Mouse (Mus musculus) neutrophil, adult 5-6 weeks (primary cell): ENCODE measurements around the gene Ntn3. TPM values are rescaled to one million over a fixed set of nuclear protein-coding genes. Genes with fewer than 3 reads are reported as not detected.

Source experiments
- ATAC-seq: fragments of 151-379, 151-347 bp; 2 replicates; pipeline ENCODE4 v1.8.0; 2017; ENCODE audit warnings: mild to moderate bottlenecking, moderate TSS enrichment; ENCODE audit not compliant: insufficient number of reproducible peaks, poor library complexity, low FRiP score, severe bottlenecking; ENCODE audit errors: extremely low read depth
- total RNA-seq: library from RNA; stranded (forward); fragments of 200-1000 nt; gene quantifications from 2 replicates; pipeline ENCODE4 v1.2.3, GENCODE M21; 2017

Gene Ntn3
- total RNA-seq, 1 experiment from 2014 or later = not detected

DNA sequence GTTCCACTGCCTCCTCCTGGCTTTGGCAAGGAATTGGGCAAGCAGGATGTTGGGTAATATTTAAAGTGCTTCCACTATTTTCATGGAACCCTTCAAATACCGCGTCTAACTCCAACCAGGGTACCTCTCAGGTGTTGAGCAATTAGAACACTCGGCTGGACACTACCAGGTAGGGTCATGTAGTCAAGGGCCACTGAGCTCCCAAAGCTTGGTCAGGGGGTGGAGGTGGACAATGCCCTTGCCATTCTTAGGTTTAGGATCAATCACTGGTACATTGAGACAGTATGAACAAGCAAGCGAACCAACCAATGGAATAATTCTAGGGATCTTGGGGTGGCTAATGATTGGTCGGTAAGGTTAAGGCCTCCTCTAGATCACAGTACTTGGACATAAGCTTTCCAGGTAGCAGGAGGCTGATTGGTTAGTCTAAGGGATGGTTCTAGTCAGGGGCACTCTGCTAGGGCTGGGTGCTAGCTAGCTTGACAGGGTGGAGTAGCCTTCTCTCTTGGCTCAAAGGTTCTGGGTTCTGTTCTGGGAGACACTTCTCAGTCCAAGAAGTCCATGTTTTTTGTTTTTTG, 3.2 kb upstream of the Ntn3 start:
- no peak for ATAC-seq

DNA sequence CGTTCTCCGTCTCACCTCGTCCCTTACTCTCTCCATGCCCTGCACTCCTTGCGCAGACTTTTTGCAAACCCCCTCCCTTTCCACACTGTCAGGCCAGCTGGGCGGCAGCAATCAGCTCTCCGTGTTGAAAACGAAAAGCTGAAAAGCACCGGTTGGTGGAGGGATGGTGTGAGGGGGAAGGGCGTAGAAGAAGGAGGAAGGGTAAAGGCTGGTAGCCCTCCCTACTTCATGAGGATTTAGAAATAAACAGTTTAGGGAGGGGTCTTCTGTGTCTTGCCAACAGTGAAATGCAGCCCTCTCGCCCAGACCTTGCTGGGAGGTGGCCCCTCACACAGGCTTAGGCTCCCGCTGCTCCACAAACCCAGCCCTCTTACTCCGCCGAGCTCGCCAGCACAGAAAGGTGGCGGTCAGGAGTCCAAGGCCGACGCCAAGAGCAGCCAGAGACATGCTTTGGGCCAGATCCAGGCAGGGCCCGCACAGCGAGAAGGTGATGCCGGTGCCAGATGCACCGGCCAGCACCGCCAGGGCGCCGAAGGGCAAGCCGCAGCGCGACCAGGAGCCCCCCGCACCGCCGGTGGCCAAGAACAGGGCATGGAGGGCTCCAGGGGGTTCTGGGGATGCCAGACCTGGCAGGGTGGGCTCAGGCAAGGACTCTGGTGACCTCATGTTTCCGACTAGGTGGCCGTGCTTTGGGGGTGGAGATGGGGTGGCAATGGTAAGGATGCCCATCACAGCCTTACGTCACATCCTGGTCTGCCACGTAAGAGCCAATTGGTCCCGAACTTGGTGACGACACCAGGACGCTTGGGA, 2.5 kb upstream of the Ntn3 start:
- ATAC-seq = no peak

DNA sequence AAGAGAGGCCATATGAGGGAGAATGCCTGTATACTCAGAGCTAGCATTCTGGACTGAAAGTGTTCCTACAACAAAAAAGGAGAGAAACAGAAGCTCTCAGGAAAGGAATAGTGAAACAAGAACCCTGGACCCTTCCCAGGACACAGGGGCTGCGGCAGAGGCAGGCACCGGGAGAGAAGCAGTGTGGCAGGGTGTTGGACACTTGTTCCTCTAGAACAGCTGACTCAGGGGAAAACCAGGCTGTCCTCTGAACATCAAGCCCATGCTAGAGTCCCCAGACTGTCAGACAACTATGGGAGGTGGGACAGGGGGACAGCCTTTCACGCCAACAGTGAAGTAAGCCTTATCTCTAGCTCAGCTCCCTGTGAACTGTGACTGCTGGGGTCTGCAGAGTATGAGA, 1.3 kb upstream of the Ntn3 start:
- no peak for ATAC-seq

- no peak for ATAC-seq
Measured at GRCm38 (mm10) chr17:24209916-24210240, 547 bp upstream of the Ntn3 start.

DNA sequence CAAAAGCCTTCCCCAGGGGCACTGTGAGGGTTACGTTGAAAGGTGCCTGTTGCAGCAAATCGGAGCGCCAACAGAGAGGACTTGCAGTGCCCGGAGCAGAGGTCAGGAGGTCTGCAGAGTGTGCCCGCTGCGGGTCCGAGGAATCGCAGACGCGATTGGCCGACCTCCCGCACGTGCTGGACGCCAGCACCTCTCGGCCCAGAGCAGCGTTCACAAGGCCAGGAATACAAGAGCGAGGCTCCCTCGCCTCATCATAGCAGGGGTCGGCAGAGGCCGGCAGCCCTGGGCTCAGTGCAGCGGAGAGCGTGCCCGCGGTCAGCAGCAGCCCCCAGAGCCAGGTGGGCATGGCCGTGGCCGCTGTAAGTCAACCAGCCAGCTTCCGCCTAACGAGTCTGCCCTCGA, 689 bp downstream of the Ntn3 start:
- no peak for ATAC-seq

DNA sequence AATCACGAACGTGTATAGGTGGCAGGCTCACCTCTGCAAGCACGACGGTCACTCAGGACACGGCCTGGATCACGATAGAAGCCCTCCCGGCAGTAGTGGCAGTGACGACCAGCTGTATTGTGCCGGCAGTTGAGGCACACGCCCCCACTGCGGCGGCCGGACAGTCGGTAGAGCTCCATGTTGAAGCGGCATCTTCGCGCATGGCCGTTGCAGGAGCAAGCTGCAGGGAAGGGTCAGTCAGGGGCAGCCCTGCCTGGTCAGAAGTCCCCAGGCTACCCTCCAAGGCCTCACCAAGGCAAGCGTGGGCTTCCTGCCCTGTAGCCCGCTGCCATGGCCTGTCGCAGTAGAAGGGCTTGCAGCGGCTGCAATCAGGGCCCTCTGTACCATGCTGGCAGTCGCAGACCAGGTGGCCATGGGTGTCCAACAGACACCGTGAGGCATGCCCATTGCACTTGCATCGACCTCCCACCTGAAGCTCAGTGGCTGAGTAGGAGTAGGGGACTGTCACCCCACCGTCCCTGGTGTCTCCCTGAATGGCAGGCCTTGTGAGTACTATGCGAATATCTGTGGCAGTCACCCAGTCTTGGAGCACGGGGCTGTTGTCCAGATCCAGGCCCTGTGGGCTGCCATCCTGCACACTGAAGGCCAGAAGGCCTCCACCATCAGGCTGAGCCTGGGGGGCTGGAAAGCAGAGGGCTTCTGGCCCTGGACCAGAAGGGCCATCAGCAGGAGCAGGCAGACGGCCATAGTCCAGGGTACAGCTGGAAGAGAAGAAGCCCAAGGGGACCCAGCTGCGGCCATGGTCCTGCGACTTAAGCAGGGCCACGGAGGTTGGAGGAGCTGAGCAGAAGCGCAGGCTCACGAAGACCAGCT, 1.3 kb downstream of the Ntn3 start:
- ATAC-seq = no peak

DNA sequence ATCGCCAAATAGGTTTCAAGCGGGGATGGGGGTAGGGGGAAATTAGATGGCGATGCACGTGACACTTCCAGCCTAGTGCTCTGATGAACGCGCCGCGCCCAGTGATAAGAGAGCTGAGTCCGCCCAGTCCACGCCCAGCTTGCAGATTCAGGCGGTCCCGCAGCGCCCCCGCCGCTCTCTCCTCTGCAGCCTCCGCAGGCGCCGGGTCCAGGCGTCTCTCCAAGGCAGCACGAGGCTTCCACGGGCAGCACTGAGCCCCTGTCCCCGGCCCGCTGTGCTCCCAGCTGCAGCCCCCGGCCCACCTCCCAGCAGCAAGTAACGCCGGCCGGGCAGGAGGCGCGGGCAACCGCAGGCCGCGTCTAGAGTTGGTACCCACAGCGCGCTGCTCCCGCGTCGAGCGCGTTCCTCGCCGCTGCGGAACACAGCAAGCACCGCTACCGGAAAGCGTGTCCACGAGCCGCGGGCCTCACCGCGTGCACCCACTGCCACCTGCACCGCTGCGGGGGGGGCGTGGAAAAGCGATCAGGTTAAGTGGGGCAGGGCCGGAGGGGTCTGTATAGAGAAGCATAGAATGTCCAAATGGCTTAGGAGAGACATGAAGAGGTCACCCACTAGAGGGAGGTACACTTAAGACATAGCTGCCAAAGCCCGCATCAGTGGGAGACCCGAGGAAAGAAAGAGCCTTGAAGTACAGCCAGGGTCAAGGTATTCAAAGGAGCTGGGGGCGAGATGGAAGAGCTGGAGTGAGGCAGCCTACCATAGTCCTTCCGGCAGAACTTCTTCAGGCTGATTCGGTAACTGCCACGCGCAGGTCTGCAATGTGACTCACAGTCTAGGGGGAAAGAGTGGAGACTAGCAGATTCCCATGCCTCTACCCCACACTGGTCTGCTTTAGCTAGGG, 2.6 kb downstream of the Ntn3 start:
- no peak for ATAC-seq

- ATAC-seq = no peak
Measured at GRCm38 (mm10) chr17:24205908-24206361, 3.4 kb downstream of the Ntn3 start.

DNA sequence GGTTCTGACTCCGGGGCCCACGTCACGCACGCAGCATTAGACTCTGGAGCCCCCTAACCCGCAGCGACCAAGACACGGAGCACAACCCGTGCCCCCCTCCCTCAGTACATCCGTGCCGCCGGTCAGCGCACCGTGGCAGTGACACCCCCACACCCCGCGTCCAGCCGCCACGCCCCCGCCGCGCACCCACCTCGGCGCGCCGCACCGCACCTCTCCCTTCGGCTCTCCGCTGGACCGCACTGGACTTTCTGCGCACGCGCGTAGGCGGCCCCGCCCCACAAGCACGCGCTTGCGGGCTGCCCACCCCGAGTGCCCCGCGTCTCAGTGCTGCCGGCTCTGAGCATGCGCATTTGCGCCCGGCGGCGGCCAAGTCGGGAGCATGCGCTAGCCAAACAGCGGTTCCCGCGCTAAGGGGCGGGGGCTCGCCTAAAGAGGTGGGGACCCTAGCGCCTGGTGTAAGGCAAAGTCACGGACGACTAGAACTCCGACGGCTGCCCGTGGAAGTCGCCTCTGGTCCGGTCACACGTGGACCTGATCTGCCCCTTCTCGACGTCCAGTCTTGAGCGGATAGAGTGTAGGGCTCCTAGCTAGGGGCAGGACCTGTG, 3.9 kb downstream of the Ntn3 start, which contains the start of gene Tbc1d24:
TSS of gene Tbc1d24 (minus strand) at position 279 of the 605 bp plus-strand sequence.
- ATAC-seq = no peak; the same call in 1 of the 2 replicates

DNA sequence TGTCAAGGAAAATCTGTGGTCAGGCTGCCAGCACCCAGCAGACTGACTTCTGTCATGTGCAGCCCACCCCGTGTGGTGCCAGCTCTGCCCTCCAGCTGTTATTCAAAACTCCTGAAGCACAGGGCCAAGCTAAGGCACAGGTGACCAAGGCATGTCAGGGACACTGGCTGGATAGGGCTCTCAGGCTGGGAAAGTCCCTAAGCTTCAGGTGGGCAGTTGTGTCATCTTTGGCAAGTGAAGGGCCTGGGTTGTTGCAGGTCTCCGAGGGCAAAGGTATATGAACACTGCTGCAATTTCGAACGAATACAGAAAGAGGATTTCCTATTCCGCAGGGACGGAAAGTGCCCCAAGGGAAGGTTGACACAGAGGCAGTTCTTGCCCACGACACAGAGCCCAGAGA, 4.5 kb downstream of the Ntn3 start:
- ATAC-seq = no peak

- ATAC-seq = no peak
Measured at GRCm38 (mm10) chr17:24203611-24204534, 5.5 kb downstream of the Ntn3 start.

GRCm38 (mm10) chr17:24203068-24203467, 6.3 kb downstream of the Ntn3 start:
- no peak for ATAC-seq

DNA sequence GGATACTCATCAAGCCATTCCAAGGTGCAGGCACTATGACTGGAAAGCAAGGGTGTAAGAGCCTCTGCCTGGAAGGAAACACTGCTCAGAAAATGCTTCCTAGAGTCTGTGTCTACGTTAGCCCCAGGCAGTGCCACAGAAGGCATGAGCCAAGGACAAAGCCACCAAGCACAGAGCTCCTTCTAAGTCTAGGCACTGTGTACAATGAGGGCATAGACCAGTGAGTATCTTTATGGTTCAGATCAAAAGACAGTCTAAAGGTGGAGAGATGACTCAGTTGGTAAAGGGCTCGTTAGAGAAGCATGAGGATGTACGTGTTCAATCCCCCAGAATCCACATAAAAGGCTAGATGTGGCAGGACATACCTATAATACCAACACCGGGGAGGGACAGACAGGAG, 8.2 kb downstream of the Ntn3 start:
- ATAC-seq = no peak

DNA sequence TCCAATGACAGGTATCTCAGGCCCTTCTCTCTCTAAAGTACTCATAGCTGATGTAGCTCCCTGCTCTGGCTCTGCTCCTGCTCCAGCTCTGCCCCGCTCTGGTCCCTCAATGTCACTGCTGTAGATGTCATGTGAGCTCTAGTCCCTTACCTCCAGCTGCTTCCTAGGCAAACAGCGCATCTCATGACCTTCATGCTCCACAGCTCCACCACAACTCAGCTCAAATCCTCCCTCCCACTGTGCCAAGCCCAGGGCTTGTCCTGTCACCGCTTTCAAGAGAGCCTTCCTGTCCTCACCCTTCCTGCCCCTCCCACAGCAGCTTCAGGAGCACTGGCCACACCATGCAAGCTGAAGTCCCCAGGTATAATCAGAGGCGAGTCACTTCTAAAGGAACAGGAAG, 9.6 kb downstream of the Ntn3 start:
- no peak for ATAC-seq

GRCm38 (mm10) chr17:24199252-24199651, 10.1 kb downstream of the Ntn3 start:
- no peak for ATAC-seq

GRCm38 (mm10) chr17:24197032-24197824, 12.1 kb downstream of the Ntn3 start:
- ATAC-seq = no peak

GRCm38 (mm10) chr17:24195349-24195748, 14.0 kb downstream of the Ntn3 start:
- no peak for ATAC-seq
